Mouse (Mus musculus) cerebellum, postnatal 4 days (tissue): Measurements from ENCODE around the gene Gm6871.
A peak's percentile ranks its signal among the peaks of the same experiment; 100 is the strongest.
"Not testable (repeated sequence)": the region's sequence is repeated elsewhere in the genome, so short reads cannot be mapped to it uniquely, and the experiment has no call there.

Experiments used
- DNase-seq, 2 experiments: peaks; one replicate each; pipeline ENCODE4 v3.0.0; 2022; ENCODE audit warnings: low spot score in 2 of 2, mixed read lengths in 1 of 2

The Gm6871 gene

DNA sequence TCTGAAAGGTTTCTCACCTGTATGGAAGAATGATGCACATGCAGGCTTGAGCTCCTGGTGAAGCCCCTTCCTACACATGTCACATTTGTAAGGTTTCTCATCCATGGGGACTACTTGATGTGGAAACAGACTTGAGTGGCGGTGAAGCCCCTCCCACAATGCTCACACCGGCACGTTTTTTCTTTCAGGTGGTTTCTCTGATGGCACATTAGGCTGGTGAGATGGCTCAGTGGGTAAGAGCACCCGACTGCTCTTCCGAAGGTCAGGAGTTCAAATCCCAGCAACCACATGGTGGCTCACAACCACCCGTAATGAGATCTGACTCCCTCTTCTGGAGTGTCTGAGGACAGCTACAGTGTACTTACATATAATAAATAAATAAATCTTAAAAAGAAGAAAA, at the start of gene Gm6871:
Gene Gm6871 (minus strand): TSS at position 101 of the 400 bp plus-strand sequence.
- DNase-seq: not testable (repeated sequence)

DNA sequence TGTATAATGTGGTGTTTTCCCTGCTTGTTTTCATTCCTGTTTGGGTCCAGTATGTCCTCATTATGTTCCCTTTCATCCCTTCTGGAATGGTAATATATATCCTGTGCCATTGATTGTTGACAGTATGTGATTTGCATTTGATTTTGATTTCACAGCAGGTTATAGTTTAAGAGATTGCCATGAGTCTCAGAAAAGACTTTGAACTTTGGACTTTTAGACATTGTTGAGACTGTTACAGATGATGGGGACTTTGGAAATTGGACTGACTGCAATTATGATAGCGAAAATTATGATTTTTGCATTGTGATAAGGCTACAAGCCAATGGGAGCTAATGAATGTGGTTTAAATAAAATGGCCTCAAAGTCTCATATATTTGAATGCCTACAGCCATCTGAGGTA, 42.8 kb upstream of the Gm6871 start:
- not testable (repeated sequence) for DNase-seq

DNA sequence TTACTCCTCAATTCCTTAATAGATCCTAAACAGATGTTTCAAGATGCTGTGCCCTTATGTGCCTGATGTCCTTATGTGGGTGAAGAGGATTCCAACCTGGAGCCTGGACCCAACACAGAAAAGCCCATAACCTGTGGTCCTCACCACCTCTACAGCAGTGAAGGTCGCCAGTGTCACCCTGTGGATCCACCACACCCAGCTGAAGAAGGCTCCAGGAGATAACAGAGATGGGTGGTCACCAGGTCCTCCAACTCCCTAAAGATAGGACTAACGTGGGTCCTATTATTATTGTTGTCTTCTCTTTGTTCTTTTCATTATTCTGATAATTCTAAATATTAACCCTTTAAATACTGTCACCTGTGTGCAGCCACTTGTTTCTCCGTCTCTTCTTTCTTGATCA, 38.2 kb upstream of the Gm6871 start:
- no peak for DNase-seq

DNA sequence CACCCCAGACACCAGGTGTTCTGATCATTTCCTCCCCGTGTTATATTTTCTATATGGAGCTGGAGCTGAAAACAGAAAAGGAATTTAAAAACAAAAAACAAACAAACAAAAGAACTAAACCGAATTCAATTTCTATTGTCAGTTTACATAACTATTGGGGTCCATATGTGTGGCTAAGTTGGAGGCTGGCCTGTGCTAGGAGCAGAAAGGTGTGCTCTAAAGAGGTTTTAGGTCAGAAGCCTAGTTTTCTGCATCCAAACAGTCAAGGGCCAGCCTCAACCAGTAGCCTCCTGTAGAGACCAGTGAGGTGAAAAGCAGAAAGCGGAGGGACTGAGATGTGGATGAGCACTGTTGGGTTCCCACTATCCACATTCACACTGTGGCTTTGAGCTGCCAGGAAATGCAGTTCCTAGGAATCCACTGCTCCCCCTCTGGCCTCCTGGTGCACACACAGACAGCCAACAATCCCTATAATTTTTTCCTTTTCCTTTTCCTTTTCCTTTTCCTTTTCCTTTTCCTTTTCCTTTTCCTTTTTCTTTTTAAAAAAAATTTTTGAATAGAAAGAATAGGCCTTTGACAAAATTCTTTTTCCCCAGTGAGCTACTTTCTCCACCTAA, 26.6 kb upstream of the Gm6871 start:
- DNase-seq: no peak

DNA sequence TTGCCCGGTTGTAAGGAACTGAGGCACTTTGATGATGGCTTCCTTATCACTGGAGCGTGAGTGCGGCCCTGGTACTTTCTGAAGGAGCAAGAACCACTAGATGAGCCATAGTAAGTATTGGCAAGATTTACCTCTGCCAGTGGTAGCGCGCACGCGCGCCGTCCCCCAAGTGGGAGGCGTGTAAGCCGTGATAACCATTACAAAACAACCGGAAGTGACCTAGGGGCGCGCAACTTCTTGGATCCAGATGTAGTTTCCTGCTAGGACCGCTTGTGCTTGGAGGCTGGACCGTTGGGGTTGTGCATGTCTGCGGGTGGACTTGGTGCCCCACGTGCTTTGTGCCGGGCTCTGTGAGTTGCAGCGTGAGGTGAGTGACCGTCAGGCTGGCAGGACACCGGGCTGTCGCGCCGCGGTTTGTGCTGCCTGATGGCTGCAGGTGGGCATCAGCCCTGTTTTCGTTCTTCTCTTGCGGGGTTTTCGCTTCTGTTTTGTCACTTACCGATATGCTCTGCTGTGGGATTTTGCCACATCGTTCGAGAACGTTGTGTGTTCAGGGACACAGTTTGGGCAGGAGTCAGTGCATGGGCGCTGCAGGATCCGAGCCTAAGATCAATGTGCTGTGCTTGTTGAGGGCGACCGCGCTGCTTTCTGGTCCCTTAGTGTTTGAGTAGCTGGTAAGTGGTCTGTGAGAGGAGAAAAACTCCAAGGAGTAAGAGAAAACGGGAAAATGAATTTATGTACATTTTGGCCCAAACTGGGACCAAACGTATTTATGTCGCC, 25.8 kb upstream of the Gm6871 start, which contains the start of gene 2610021A01Rik:
Gene 2610021A01Rik (plus strand): TSS at position 197 of the 780 bp plus-strand sequence.
- DNase-seq: peak; percentile 53 to 80

DNA sequence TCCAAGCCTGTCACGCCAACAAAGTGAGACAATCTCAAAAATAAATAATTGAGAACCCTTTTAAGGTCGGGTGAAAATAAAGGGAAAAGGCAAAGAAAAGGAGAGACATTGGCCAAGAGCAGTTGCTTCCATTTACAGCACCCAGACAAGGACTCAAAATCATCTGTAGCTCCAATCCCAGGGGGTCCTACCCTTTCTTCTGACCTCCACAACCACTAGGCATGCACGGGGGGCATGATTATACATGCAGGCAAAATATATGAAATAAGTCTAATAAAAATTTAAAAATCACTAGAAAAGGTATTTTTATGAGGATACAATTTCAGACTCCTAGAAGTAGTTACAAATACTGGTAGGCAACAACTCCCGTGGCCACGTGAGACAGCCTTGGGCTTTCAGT, 25.2 kb upstream of the Gm6871 start:
- no peak for DNase-seq

DNA sequence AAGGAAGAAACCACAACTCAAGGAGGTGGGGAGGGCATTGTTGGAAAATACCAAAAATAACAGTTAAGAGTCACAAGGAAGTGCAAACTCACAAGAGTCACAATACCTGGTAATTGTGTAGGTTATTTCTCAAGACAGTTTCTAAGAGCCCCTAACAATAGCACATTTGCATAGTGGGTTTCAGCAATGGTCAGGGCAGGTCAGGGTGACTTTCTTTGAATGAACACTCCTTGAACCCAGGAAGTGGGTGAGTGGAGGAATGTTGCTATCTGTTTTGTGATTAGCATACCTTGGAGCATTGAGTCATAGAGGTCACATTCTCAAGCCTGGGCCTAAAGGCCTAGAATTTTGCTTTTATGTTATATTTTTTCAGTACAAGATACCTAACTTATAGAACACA, 14.4 kb upstream of the Gm6871 start:
- DNase-seq: not testable (repeated sequence)

DNA sequence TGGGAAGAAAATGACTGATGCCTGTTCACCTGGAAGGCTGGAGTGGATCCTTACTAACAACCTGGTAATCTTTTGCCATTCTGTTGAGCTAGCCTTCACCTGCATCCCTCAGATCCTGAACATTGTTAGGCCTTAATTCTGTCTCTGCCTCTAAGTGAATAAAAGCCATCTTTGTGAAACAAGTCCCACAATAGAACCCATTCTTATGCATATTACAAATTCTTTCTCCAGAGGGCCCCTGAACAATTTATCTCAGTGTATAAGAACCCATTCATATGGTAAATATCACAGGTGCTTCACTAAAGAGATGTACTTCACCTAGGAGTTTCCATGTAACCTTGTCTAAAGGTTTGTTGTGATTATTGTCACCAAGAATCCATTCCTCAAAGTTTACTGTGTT, 8.6 kb upstream of the Gm6871 start:
- no peak for DNase-seq

DNA sequence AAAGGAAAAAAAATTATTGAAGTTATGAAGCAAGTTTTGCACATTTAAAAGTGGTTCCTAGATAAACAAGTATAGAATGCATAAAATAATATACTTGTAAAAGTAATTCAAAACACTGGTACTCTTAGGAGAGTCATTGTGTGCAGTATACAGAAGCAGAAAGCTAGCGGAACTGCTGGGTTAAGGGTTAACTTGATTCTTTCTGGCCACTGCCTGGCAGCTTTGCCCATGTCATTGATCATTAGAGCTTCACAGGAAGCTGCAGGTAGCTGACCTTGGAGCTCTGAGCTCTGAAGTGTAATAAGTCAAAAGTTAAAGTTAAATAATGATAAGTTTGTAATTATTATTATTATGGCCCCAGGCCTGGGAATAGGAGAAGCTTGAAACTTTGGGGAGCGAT, 4.5 kb upstream of the Gm6871 start:
- DNase-seq: no peak

DNA sequence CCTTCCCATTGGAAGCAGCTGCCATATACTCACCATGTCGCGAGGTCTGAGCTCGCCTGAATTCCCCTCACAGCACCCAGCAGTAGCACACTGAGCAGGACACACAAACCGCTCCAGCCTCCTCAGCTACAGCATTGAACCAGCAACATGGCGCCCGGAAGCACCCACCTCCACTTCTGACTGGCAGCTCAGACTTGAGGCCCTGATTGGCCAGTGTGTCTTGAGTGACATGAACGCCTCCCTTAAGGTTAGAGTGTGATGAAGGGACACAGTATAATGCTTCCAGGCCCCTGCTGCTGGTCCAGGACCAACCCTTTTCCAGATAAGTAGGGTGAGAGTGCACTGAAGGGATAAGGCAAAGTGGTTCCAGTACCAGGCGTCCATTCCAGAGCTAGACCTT, 12.8 kb downstream of the Gm6871 start:
- no peak for DNase-seq

DNA sequence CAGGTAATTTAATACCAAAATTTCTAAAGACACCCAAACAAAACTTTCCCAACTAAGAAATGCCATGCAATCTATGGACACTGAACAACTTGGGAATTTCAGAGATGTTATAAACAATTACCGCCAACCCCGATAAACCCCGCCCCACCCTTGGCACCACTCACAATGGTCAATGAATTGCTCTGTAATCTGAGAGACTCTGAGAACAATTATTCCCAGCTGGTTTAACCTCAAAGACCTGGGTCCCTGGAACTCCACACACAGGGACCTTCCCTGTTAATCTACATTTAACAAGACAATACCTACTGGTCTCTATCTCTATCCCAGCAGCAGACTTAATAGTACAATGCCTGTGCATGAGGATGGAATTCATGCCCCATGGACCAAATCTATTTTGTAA, 60.8 kb downstream of the Gm6871 start:
- DNase-seq: no peak

DNA sequence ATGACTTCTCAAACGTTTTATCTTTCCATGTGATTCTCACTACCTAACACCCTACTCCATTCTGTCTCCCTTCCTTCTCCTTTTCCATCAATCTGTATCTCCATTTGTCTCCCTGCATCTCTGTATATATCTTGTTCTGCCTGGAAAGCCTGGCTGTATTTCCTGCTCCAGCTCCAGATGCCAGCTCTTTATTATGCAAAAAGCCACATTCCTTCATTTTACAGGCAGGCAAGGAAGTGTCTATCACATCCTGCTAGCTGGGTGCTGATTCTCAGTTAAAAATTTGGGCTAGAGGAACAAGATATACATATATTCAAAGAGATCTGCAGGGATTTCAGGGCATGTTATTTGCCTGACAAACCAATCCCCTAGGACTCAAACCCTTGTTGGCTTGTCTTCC, 61.3 kb downstream of the Gm6871 start:
- no peak for DNase-seq

DNA sequence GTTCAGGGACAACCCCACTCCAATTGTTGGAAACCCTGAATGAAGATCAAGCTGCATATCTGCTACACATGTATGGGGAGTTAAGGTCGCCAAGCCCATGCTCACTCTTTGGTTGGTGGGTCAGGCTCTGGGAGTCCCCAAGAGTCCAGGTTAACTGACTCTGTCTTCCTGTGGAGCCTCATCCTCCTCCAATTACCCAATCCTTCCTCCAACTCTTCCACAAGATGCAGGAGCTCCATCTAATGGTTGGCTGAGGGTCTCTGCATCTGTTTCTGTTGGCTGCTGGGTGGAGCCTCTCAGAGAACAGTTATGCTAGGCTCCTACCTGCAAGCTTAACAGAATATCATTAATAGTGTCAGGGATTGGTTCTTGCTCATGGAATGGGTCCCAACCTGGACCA, 71.1 kb downstream of the Gm6871 start:
- DNase-seq: peak in 1 of 2 experiments; percentile 7

DNA sequence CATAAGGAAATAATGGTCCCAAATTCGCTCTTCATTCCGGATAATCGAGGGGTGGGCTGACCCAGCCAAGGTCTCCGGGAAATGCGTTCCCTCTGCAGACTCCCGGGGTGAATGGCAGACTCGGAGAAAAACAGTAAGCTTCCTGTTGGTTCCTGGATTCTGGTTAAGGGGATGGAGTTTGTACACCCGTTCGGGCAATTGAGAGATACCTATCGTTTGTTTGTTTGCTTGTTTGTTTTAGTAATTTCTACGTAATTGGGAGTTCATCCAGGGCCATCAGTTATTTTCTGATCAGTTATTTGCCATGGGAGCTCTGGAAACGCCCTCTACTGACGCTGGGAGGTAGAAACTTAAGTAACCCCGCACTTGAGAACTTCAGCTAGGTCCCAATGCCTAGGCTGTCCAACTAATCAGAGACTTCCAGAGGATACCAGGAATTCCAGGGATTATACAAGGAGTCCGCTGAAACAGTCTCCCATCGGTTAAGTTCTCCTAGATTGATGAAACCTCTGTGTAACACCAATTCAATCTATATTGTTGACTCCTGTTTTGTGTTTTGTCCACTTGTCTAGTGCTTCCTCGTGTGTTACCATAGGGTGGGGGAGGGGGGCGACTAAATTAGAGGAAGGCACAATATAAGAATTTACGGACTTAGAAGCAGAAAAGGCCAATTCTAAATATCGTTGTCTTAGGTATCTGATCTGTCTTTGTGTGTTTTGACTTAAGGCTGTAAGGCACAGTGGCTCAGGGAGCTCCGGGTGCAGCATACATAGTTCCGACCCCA, 73.1 kb downstream of the Gm6871 start:
- peak in 1 of 2 experiments; percentile 50 for DNase-seq

DNA sequence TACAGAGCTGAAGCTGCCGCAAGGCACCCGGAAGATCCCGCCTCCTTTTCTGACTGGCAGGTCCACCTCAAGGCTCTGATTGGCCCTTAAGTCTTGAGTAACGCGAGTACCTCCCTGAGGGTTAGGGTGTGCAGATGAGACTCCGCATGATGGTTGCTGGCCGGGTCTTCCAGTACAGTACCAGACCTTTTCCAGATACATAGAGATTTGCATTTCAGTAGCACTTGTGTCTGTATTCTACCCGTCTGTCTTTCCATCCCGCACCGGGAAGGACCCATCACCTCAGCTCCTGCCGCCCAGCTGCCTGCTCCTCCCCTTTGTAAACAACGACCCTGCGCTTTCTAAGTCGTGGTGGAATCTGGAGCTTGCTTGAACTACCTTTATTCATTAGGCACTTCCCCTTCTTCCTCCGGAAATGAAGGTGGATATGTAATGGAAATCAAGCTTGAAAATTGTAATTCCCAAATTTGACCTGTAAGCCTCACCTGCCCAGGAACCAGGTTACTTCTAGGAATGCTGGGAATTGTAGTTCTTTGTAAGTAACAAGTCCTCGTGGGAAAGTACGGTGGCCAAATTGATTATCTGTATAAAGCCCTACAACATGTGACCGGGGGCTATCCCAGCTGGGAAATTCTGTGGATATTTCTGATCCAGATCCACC, 73.9 kb downstream of the Gm6871 start, which contains the start of the genes Gm20449 and AW146154:
Gene Gm20449 (minus strand): TSS at position 29 of the 661 bp plus-strand sequence.
Gene AW146154 (minus strand): TSS at position 502 of the 661 bp plus-strand sequence.
- DNase-seq: peak; percentile 91 to 96

DNA sequence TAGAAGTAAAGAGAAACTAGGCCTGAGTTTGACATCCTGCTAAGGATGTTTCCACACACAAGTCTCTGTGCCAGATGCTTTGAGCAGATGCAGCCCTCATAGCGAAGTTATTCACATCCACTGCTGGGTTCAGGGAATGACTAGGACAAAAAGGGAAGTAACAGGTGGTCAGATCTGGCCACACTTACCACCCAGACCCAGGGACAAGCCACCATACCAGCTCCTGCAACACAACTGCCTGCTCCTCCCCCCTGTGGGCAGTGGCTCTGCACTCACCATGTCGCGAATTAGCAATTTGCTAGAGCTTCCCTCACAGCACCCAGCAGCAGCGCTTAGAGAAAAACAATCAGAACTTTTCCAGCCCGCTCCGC, 74.5 kb downstream of the Gm6871 start:
- DNase-seq: not testable (repeated sequence)

DNA sequence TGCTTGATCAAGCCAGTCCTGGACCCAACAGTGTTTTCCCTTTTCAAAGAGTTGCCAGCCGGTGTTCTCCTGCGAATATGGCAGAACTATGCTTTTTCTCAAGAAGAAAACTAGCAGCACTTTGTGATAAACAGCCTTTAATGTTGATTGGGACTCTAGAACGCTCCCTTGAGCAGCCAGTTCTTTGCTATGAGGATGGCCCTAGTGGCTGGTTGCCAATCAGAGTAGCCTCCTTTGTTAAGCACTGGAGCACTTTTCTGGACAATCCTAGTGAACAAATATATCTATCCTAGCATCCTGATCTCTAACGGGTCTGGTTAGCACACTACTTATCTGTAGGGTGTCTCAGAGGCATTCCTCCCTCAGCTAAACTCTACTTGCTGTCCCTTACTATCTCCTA, 75.0 kb downstream of the Gm6871 start:
- not testable (repeated sequence) for DNase-seq

DNA sequence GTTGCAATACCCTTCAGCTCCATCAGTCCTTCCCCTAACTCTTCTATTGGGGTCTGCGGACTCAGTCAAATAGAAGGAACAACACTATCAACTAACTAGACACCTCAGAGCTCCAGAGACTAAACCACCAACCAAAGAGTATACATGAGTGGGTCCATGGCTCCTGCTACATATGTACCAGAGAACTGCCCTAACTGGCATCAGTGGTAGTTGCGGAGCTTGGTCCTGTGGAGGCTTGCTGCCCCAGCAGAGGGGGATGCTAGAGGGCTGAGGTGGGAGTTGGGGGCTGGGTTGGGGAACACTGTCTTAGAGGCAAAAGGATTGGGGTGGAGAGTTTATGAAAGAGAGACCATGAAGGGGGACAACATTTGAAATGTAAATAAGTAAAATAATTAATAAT, 75.6 kb downstream of the Gm6871 start:
- DNase-seq: peak in 1 of 2 experiments; percentile 8
